Mouse (Mus musculus) midbrain, embryonic 12.5 days (tissue): ENCODE results near the gene Rarres2. TPM values are rescaled to one million over a fixed set of nuclear protein-coding genes. Genes with fewer than 3 reads are reported as not detected.
A peak's percentile ranks its signal among the peaks of the same experiment; 100 is the strongest.

Experiments used
- ATAC-seq: fragments of 200-750 bp; cut with Nextera tagmentation; 2 replicates; pipeline ENCODE4 v1.8.0; 2017; ENCODE audit warnings: low read depth, moderate TSS enrichment, moderate library complexity; ENCODE audit not compliant: low FRiP score
- H3K27ac ChIP-seq: fragments of 300-500 bp; sonication (generic); replicated peaks from 2 replicates; pipeline ENCODE4 v1.5.1; 2016; ENCODE audit warnings: mild to moderate bottlenecking
- H3K27me3 ChIP-seq: fragments of 300-500 bp; sonication (generic); 2 replicates; pipeline ENCODE4 v1.6.1; 2016; ENCODE audit warnings: mild to moderate bottlenecking
- H3K36me3 ChIP-seq: fragments of 300-500 bp; sonication (generic); 2 replicates; pipeline ENCODE4 v1.6.1; 2016
- H3K4me1 ChIP-seq: fragments of 300-500 bp; sonication (generic); 2 replicates; pipeline ENCODE4 v1.6.1; 2016
- H3K4me2 ChIP-seq: fragments of 300-500 bp; sonication (generic); replicated peaks from 2 replicates; pipeline ENCODE4 v1.6.1; 2016; ENCODE audit warnings: mild to moderate bottlenecking, moderate library complexity
- H3K4me3 ChIP-seq: fragments of 300-500 bp; sonication (generic); 2 replicates; pipeline ENCODE4 v1.5.1; 2016; ENCODE audit warnings: mild to moderate bottlenecking
- H3K9ac ChIP-seq: fragments of 300-500 bp; sonication (generic); replicated peaks from 2 replicates; pipeline ENCODE4 v1.6.1; 2016; ENCODE audit warnings: mild to moderate bottlenecking, moderate library complexity
- H3K9me3 ChIP-seq: fragments of 300-500 bp; sonication (generic); 2 replicates; pipeline ENCODE4 v1.6.1; 2016; ENCODE audit warnings: mild to moderate bottlenecking
- WGBS: fragments of 180-500 bp; shearing (Covaris S2); methylation state at CpG from one replicate; pipeline ENCODE4 v1.1.7; 2016; 5-methylcytosine and 5-hydroxymethylcytosine counted together
- polyA plus RNA-seq: library from polyadenylated mRNA; unstranded; fragments of >200 nt; fragmentation: Nextera tagmentation; extraction: Ambion mirVana; gene quantifications from 2 replicates; pipeline ENCODE4 v1.2.1, GENCODE M21; 2016

The Rarres2 gene
- polyA plus RNA-seq, 1 experiment from 2014 or later, result 3.1 TPM

GRCm38 (mm10) chr6:48573280-48573679, 691 bp upstream of the Rarres2 start:
- 69% methylated on average over 10 of the region's 10 CpGs for WGBS
- ATAC-seq, result no peak
- Histone ChIP-seq H3K9me3 (no peaks in the 10 kb centered on the region), H3K27ac (no peak overlapping the region), H3K4me1 (no peaks in the 10 kb centered on the region), H3K36me3 (peaks cover 13% of the 10 kb centered on the region; the same call in 1 of the 2 replicates), H3K27me3 (no peaks in the 10 kb centered on the region), H3K4me2 (no peak overlapping the region), H3K9ac (no peak overlapping the region), H3K4me3 (no peak overlapping the region)

GRCm38 (mm10) chr6:48572014-48572413, 575 bp downstream of the Rarres2 start:
- no peak overlapping the region for H3K9ac ChIP-seq
- H3K4me3 ChIP-seq, result no peak overlapping the region
- H3K27ac ChIP-seq, result no peak overlapping the region
- H3K4me2 ChIP-seq, result no peak overlapping the region
- H3K4me1 ChIP-seq, result no peaks in the 10 kb centered on the region
- ATAC-seq, result no peak
- H3K36me3 ChIP-seq, result peaks cover 18% of the 10 kb centered on the region
- 94% methylated on average over 5 of the region's 5 CpGs for WGBS
- H3K9me3 ChIP-seq, result no peaks in the 10 kb centered on the region
- H3K27me3 ChIP-seq, result no peaks in the 10 kb centered on the region

GRCm38 (mm10) chr6:48569065-48569807, 3.4 kb downstream of the Rarres2 start:
- Histone ChIP-seq H3K36me3 (peaks cover 35% of the 10 kb centered on the region), H3K9ac (no peak overlapping the region), H3K4me3 (no peak overlapping the region), H3K27me3 (no peaks in the 10 kb centered on the region), H3K4me2 (no peak overlapping the region), H3K27ac (no peak overlapping the region), H3K4me1 (no peaks in the 10 kb centered on the region), H3K9me3 (no peaks in the 10 kb centered on the region)
- WGBS, result 88% methylated on average over 8 of the region's 8 CpGs
- ATAC-seq, result no peak

GRCm38 (mm10) chr6:48568036-48568984, 4.3 kb downstream of the Rarres2 start:
- Histone ChIP-seq H3K9ac (no peak overlapping the region), H3K4me2 (no peak overlapping the region), H3K27ac (no peak overlapping the region), H3K36me3 (peaks cover 39% of the 10 kb centered on the region), H3K27me3 (no peaks in the 10 kb centered on the region), H3K4me3 (no peak overlapping the region), H3K9me3 (no peaks in the 10 kb centered on the region), H3K4me1 (no peaks in the 10 kb centered on the region)
- no peak for ATAC-seq
- WGBS, result 91% methylated on average over 21 of the region's 21 CpGs

- H3K4me2 ChIP-seq, result no peak overlapping the region
- WGBS, result 83% methylated on average over 5 of the region's 5 CpGs
- no peaks in the 10 kb centered on the region for H3K4me1 ChIP-seq
- no peak for ATAC-seq
- no peak overlapping the region for H3K4me3 ChIP-seq
- no peak overlapping the region for H3K27ac ChIP-seq
- no peak overlapping the region for H3K9ac ChIP-seq
- peaks cover 44% of the 10 kb centered on the region for H3K36me3 ChIP-seq
- H3K9me3 ChIP-seq, result no peaks in the 10 kb centered on the region
- H3K27me3 ChIP-seq, result no peaks in the 10 kb centered on the region
Measured at GRCm38 (mm10) chr6:48566312-48566711, 6.3 kb downstream of the Rarres2 start.

- H3K4me3 ChIP-seq, result no peak overlapping the region
- no peaks in the 10 kb centered on the region for H3K27me3 ChIP-seq
- peaks cover 44% of the 10 kb centered on the region for H3K36me3 ChIP-seq
- no peaks in the 10 kb centered on the region for H3K4me1 ChIP-seq
- H3K9ac ChIP-seq, result no peak overlapping the region
- no peak overlapping the region for H3K27ac ChIP-seq
- no peak for ATAC-seq
- 95% methylated on average over 4 of the region's 4 CpGs for WGBS
- H3K4me2 ChIP-seq, result no peak overlapping the region
- no peaks in the 10 kb centered on the region for H3K9me3 ChIP-seq
Measured at GRCm38 (mm10) chr6:48565693-48566310, 6.8 kb downstream of the Rarres2 start.

GRCm38 (mm10) chr6:48555956-48556355, 16.6 kb downstream of the Rarres2 start:
- 86% methylated on average over 3 of the region's 3 CpGs for WGBS
- Histone ChIP-seq H3K9me3 (no peaks in the 10 kb centered on the region), H3K4me3 (no peak overlapping the region), H3K9ac (no peak overlapping the region), H3K36me3 (peaks cover 36% of the 10 kb centered on the region; the same call in 1 of the 2 replicates), H3K27me3 (no peaks in the 10 kb centered on the region; the same call in 1 of the 2 replicates), H3K4me1 (peaks cover 18% of the 10 kb centered on the region), H3K27ac (no peak overlapping the region), H3K4me2 (peak overlapping the region; percentile 69)
- ATAC-seq, result no peak

- H3K9ac ChIP-seq, result peak overlapping the region; percentile 74
- peak overlapping the region; percentile 69 for H3K4me2 ChIP-seq
- 32% methylated on average over 13 of the region's 14 CpGs for WGBS
- H3K27ac ChIP-seq, result peak overlapping the region; percentile 94
- H3K4me1 ChIP-seq, result peaks cover 18% of the 10 kb centered on the region
- ATAC-seq, result peak; percentile 82
- H3K27me3 ChIP-seq, result no peaks in the 10 kb centered on the region; the same call in 1 of the 2 replicates
- H3K4me3 ChIP-seq, result peak overlapping the region; percentile 45
- peaks cover 32% of the 10 kb centered on the region; the same call in 1 of the 2 replicates for H3K36me3 ChIP-seq
- no peaks in the 10 kb centered on the region for H3K9me3 ChIP-seq
Measured at GRCm38 (mm10) chr6:48555104-48555890, 17.3 kb downstream of the Rarres2 start.

- peak within 1 kb of the TSS; percentile 94 for H3K27ac ChIP-seq
- under 1% methylated on average over 39 of the region's 39 CpGs for WGBS
- H3K9me3 ChIP-seq, result no peaks in the 10 kb centered on the region
- H3K36me3 ChIP-seq, result peaks cover 24% of the 10 kb centered on the region; the same call in 1 of the 2 replicates
- H3K9ac ChIP-seq, result peak within 1 kb of the TSS; percentile 74
- H3K4me2 ChIP-seq, result peak within 1 kb of the TSS; percentile 69
- no peaks in the 10 kb centered on the region; the same call in 1 of the 2 replicates for H3K27me3 ChIP-seq
- H3K4me1 ChIP-seq, result peaks cover 18% of the 10 kb centered on the region
- peak within 1 kb of the TSS; percentile 45 for H3K4me3 ChIP-seq
- ATAC-seq, result peak; percentile 92
Measured at GRCm38 (mm10) chr6:48554280-48555103, 18.1 kb downstream of the Rarres2 start, which contains the start of gene Lrrc61. Gene Lrrc61, plus strand, starts transcription at chr6:48554796.

GRCm38 (mm10) chr6:48553819-48554218, 18.8 kb downstream of the Rarres2 start:
- no peaks in the 10 kb centered on the region; the same call in 1 of the 2 replicates for H3K27me3 ChIP-seq
- WGBS, result 81% methylated on average over 4 of the region's 4 CpGs
- H3K27ac ChIP-seq, result peak overlapping the region; percentile 94
- H3K4me1 ChIP-seq, result peaks cover 18% of the 10 kb centered on the region
- no peaks in the 10 kb centered on the region for H3K9me3 ChIP-seq
- ATAC-seq, result no peak
- peaks cover 18% of the 10 kb centered on the region; the same call in 1 of the 2 replicates for H3K36me3 ChIP-seq
- peak overlapping the region; percentile 69 for H3K4me2 ChIP-seq
- peak overlapping the region; percentile 74 for H3K9ac ChIP-seq
- peak overlapping the region; percentile 45 for H3K4me3 ChIP-seq
